Mouse (Mus musculus) ZHBTc4 (cell line): ENCODE data around the gene Hnrnpa2b1.

ENCODE experiments used
- DNase-seq: peaks from one replicate; pipeline ENCODE4 v3.0.0-alpha.2; 2011; ENCODE audit warnings: low read depth, low spot score

Gene Hnrnpa2b1

DNA sequence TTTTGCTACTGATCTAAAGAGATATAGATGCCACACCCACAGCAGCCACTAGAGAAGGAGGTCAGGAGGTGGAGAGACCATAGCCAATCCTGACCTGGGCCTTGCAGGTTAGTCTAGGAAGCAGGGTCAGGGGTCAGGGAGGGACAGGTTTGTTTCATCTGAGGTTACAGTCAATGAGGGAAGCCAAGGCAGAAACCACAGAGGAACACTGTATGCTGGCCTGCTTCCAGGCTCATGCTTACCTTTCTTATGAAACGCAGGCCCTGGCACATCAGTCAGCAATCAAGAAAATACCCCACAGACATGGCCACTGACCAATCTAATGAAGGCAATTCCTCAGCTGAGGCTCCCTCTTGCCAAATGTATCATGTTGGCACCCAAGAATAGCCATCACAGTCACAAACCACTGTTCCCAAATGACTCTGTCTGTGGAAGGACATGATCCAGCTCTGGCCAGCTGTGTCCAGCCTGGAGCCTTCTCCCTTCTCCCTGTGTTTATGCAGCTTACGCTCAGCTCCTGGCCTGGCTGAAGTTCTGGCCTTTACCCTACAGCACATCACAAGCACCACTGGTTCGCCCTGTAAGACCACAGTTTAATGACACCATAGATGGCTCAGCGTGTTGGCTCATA lies 52.3 kb downstream of the Hnrnpa2b1 start:
- DNase-seq: no peak

DNA sequence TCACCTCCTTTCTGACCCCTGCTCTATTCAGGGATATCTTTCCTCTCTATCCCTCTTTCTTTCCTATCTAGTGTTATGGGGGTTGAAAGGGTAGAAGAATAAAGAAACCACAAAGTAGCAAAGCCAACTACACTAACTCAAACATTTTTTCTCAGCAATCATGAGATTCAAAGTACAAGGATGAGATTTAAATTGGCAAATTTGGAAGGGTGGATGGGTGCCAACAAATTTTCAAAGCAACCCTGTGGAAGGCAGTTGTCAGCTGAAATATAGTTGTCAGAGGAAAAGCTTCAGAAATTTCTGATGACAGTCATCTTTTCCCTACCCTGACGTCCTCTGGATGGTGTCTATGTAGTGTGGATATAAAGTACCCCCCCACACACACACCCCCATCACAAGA lies 53.3 kb downstream of the Hnrnpa2b1 start:
- DNase-seq: no peak
